Mouse (Mus musculus): Measurements from ENCODE around the gene Tdrd5. TPM values are rescaled to one million over a fixed set of nuclear protein-coding genes. Genes with fewer than 3 reads are reported as not detected.

Gene Tdrd5
- under 1 TPM in 1 of 2 experiments, not detected in 1; 0.23 TPM for polyA plus RNA-seq (2017; shearing (Covaris generic))

GRCm38 (mm10) chr1:156302911-156303749, at the start of gene Tdrd5:
Gene Tdrd5, minus strand, starts transcription at chr1:156303664.

GRCm38 (mm10) chr1:156310630-156311029, 7.2 kb upstream of the Tdrd5 start, which contains the start of gene Nphs2:
Gene Nphs2, plus strand, starts transcription at chr1:156310727.

Other genes with a start within 250 kb of the Tdrd5 start
- gene Fam163a, start 98.6 kb downstream of the Tdrd5 start, polyA plus RNA-seq (2017; shearing (Covaris generic)), result not detected
- gene Nphs2, start 7.1 kb upstream of the Tdrd5 start, polyA plus RNA-seq (2017; shearing (Covaris generic)), result not detected
- 1,000 to 10,000 TPM; 1,054 to 2,045 TPM for gene Gm2000, start 62.4 kb upstream of the Tdrd5 start, polyA plus RNA-seq (2017; shearing (Covaris generic))
- gene Axdnd1, start 117.5 kb upstream of the Tdrd5 start, polyA plus RNA-seq (2017; shearing (Covaris generic)), result 1 to 10 TPM in 1 of 2 experiments, under 1 TPM in 1; 0.16 to 1.5 TPM
- 10 to 100 TPM; 27.9 to 52.9 TPM for gene Soat1, start 170.7 kb upstream of the Tdrd5 start, polyA plus RNA-seq (2017; shearing (Covaris generic))
- gene Gm10031, start 220.3 kb upstream of the Tdrd5 start, polyA plus RNA-seq (2017; shearing (Covaris generic)), result 1 to 10 TPM in 1 of 2 experiments, under 1 TPM in 1; 0.79 to 1.2 TPM

Measured in activated CD4-positive, CD25-positive, alpha-beta regulatory T cell (primary cell).